Mouse (Mus musculus) testis, adult 2 months (tissue): ENCODE measurements around the gene Ecel1.

Experiments used
- CTCF ChIP-seq: fragments of 200-500 bp; IDR thresholded peaks from 2 replicates; pipeline ENCODE4 v1.5.1; 2012; ENCODE audit warnings: low read depth, mild to moderate bottlenecking, inconsistent platforms, low read length, moderate library complexity; ENCODE audit not compliant: control insufficient read depth, insufficient read depth, insufficient replicate concordance
- POLR2A ChIP-seq: fragments of 200-500 bp; IDR thresholded peaks from 2 replicates; pipeline ENCODE4 v1.6.1; 2012; ENCODE audit warnings: low read depth, mild to moderate bottlenecking, inconsistent platforms, low read length, moderate library complexity; ENCODE audit not compliant: control insufficient read depth

DNA sequence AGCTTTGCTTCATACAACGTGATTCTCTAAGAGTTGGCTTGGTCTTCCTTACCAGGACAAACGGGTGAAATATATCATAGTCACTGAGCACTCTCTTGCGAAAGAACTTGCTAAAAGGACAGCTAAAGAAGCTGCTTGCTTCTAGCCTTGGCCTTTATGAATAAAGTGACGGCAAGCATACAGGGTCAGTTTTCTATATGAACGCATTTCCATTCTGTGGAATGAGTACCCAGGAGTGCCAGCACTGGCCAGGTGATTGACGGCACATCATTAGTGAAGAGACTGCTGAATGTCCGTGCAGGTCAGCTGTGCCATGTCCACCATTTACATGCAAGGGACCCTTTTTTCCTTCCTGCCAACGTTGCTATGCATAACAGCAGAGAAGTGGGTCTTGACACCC is 49.8 kb downstream of the Ecel1 start:
- TF ChIP-seq CTCF (no peak), POLR2A (no peak)
